Mouse (Mus musculus): ENCODE measurements around the gene Lypd5. TPM values are rescaled to one million over a fixed set of nuclear protein-coding genes. Genes with fewer than 3 reads are reported as not detected.
"Not testable (repeated sequence)": the region's sequence is repeated elsewhere in the genome, so short reads cannot be mapped to it uniquely, and the experiment has no call there.

Lypd5 gene
- total and polyA plus RNA-seq, 2 experiments, result not detected

GRCm38 (mm10) chr7:24396832-24397231 lies 47.8 kb downstream of the Lypd5 start:
- Histone ChIP-seq H3K9ac (ENCODE audit: low read depth, low read length) (no peak overlapping the region), H3K4me1 (ENCODE audit: control insufficient read depth, insufficient read depth, low read length) (peaks cover 4% of the 10 kb centered on the region; the same call in 1 of the 2 replicates), H3K36me3 (ENCODE audit: control insufficient read depth, insufficient read depth, low read length) (no peaks in the 10 kb centered on the region), H3K27ac (replicated peaks; ENCODE audit: insufficient read depth, low read depth, low read length) (no peak overlapping the region), H3K27me3 (ENCODE audit: control insufficient read depth, insufficient read depth, low read length) (no peaks in the 10 kb centered on the region), H3K79me2 (ENCODE audit: control insufficient read depth, insufficient read depth, low read length) (peaks cover 3% of the 10 kb centered on the region; the same call in 1 of the 2 replicates), H3K4me3 (ENCODE audit: insufficient read depth, low read depth, low read length) (no peak overlapping the region)
- no peak for DNase-seq (ENCODE audit: extremely low read depth, low read depth, low spot score)
- TF ChIP-seq POLR2A (IDR thresholded peaks at IDR 0.05; ENCODE audit: extremely low read depth, insufficient read depth, low read length), result no peak
- TF ChIP-seq CTCF (IDR thresholded peaks at IDR 0.05; ENCODE audit: low read depth, low read length), result no peak
- 79% methylated on average over 11 of the region's 11 CpGs for WGBS

DNA sequence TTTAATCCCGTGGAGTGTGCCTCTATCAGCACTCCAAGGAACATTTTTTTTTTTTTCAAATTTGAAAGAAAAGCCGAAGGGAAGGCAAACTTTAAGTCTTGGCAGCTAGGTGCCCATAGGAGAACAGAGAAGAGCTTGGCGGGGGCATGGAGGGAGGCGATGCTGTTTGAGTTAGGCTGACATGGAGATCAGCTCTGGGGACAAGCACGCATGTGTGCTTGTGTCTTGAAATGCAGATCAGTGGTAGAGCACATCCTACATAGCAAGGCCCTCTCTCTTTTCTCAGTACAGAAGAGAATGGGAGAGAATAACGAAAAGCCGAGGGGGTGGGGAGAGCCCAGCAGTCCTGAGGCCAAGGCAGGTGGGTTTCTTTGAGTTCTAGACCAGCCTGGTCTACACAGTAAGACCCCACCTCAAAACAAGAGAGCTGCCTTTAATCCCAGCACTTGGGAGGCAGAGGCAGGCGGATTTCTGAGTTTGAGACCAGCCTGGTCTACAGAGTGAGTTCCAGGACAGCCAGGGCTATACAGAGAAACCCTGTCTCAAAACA lies 49.4 kb downstream of the Lypd5 start:
- no peak for DNase-seq (ENCODE audit: extremely low read depth, low read depth, low spot score)
- no peaks in the 10 kb centered on the region for H3K36me3 ChIP-seq (ENCODE audit: control insufficient read depth, insufficient read depth, low read length)
- WGBS, result 98% methylated on average over 8 of the region's 8 CpGs
- H3K4me1 ChIP-seq (ENCODE audit: control insufficient read depth, insufficient read depth, low read length), result peaks cover 4% of the 10 kb centered on the region; the same call in 1 of the 2 replicates
- H3K27me3 ChIP-seq (ENCODE audit: control insufficient read depth, insufficient read depth, low read length), result no peaks in the 10 kb centered on the region
- no peak overlapping the region for H3K27ac ChIP-seq (replicated peaks; ENCODE audit: insufficient read depth, low read depth, low read length)
- no peak overlapping the region for H3K9ac ChIP-seq (ENCODE audit: low read depth, low read length)
- H3K4me3 ChIP-seq (ENCODE audit: insufficient read depth, low read depth, low read length), result no peak overlapping the region
- H3K79me2 ChIP-seq (ENCODE audit: control insufficient read depth, insufficient read depth, low read length), result peaks cover 3% of the 10 kb centered on the region; the same call in 1 of the 2 replicates
- no peak for TF ChIP-seq CTCF (IDR thresholded peaks at IDR 0.05; ENCODE audit: low read depth, low read length)
- TF ChIP-seq POLR2A (IDR thresholded peaks at IDR 0.05; ENCODE audit: extremely low read depth, insufficient read depth, low read length), result no peak

DNA sequence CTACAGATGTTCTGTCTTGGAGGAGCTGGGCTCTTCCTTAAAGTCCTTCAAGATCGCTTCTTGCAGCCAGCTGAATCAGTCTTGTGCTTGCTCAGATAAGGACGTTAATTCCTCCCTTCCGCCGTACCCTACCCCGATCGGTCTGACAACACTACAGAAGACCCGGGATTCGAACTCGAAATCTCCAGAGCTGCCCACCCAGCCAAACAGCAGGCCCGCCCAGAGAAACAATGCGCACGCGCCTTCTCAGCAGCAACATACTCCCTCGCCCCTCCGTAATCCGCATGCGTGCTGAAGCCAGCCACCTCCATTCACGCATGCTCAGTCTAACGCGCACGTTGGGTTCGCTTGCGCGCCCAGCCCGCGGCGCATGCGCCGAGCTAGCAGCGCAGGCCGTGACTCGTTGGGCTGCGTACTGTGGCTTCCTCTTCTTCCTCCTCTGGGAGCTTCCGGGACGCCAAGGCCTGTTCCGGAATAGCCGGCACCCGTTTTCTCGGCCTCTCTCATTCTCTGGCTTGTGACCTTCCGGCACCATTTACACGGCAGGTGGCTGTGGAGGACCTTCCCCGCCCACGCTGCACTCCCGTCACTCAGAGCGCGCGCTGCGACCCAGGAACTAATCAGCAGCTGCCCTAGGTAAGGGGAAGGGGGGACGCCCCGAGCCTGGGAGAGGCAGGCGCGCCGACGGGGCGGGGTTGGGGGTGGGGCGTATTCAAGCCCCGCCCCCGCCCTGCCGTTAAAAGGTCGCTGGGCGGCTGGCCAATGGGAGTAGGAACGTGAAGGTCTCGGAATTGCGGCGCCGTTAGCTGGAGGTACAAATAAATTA lies 50.5 kb downstream of the Lypd5 start, which contains the start of gene Smg9:
TSS of gene Smg9 (plus strand) at position 364 of the 826 bp plus-strand sequence.
- Histone ChIP-seq H3K9ac (ENCODE audit: low read depth, low read length) (peak within 1 kb of the TSS; percentile 85), H3K27me3 (ENCODE audit: control insufficient read depth, insufficient read depth, low read length) (no peaks in the 10 kb centered on the region), H3K36me3 (ENCODE audit: control insufficient read depth, insufficient read depth, low read length) (no peaks in the 10 kb centered on the region), H3K27ac (replicated peaks; ENCODE audit: insufficient read depth, low read depth, low read length) (peak within 1 kb of the TSS; percentile 91), H3K4me1 (ENCODE audit: control insufficient read depth, insufficient read depth, low read length) (peaks cover 4% of the 10 kb centered on the region; the same call in 1 of the 2 replicates), H3K79me2 (ENCODE audit: control insufficient read depth, insufficient read depth, low read length) (peaks cover 3% of the 10 kb centered on the region; the same call in 1 of the 2 replicates), H3K4me3 (ENCODE audit: insufficient read depth, low read depth, low read length) (peak within 1 kb of the TSS; percentile 83)
- WGBS, result 2% methylated on average over 65 of the region's 66 CpGs
- TF ChIP-seq POLR2A (IDR thresholded peaks at IDR 0.05; ENCODE audit: extremely low read depth, insufficient read depth, low read length) (peak; percentile 56; the same call in 1 of the 2 replicates), CTCF (IDR thresholded peaks at IDR 0.05; ENCODE audit: low read depth, low read length) (no peak)
- DNase-seq (ENCODE audit: extremely low read depth, low read depth, low spot score), result peak; percentile 92

- Histone ChIP-seq H3K27me3 (ENCODE audit: control insufficient read depth, insufficient read depth, low read length) (no peaks in the 10 kb centered on the region), H3K4me1 (ENCODE audit: control insufficient read depth, insufficient read depth, low read length) (peaks cover 4% of the 10 kb centered on the region; the same call in 1 of the 2 replicates), H3K27ac (replicated peaks; ENCODE audit: insufficient read depth, low read depth, low read length) (peak overlapping the region; percentile 36), H3K9ac (ENCODE audit: low read depth, low read length) (peak overlapping the region; percentile 60), H3K79me2 (ENCODE audit: control insufficient read depth, insufficient read depth, low read length) (peaks cover 3% of the 10 kb centered on the region; the same call in 1 of the 2 replicates), H3K4me3 (ENCODE audit: insufficient read depth, low read depth, low read length) (peak overlapping the region; percentile 83), H3K36me3 (ENCODE audit: control insufficient read depth, insufficient read depth, low read length) (no peaks in the 10 kb centered on the region)
- 4% methylated on average over 3 of the region's 3 CpGs for whole genome bisulfite sequencing
- no peak for DNase-seq (ENCODE audit: extremely low read depth, low read depth, low spot score)
- TF ChIP-seq CTCF (IDR thresholded peaks at IDR 0.05; ENCODE audit: low read depth, low read length), result no peak
- no peak for TF ChIP-seq POLR2A (IDR thresholded peaks at IDR 0.05; ENCODE audit: extremely low read depth, insufficient read depth, low read length)
These were observed 51.1 kb downstream of the Lypd5 start for GRCm38 (mm10) chr7:24400082-24400452.

- H3K9ac ChIP-seq (ENCODE audit: low read depth, low read length); H3K79me2 ChIP-seq (ENCODE audit: control insufficient read depth, insufficient read depth, low read length); H3K27ac ChIP-seq (replicated peaks; ENCODE audit: insufficient read depth, low read depth, low read length); DNase-seq (ENCODE audit: extremely low read depth, low read depth, low spot score); H3K27me3 ChIP-seq (ENCODE audit: control insufficient read depth, insufficient read depth, low read length); H3K4me3 ChIP-seq (ENCODE audit: insufficient read depth, low read depth, low read length); H3K36me3 ChIP-seq (ENCODE audit: control insufficient read depth, insufficient read depth, low read length); H3K4me1 ChIP-seq (ENCODE audit: control insufficient read depth, insufficient read depth, low read length): not testable (repeated sequence)
- 98% methylated on average over 4 of the region's 4 CpGs for WGBS
These were observed 51.5 kb downstream of the Lypd5 start for GRCm38 (mm10) chr7:24400489-24400888.
